Mouse (Mus musculus): ENCODE measurements around the gene Gm10639.
"Not testable (repeated sequence)": the region's sequence is repeated elsewhere in the genome, so short reads cannot be mapped to it uniquely, and the experiment has no call there.

The Gm10639 gene

DNA sequence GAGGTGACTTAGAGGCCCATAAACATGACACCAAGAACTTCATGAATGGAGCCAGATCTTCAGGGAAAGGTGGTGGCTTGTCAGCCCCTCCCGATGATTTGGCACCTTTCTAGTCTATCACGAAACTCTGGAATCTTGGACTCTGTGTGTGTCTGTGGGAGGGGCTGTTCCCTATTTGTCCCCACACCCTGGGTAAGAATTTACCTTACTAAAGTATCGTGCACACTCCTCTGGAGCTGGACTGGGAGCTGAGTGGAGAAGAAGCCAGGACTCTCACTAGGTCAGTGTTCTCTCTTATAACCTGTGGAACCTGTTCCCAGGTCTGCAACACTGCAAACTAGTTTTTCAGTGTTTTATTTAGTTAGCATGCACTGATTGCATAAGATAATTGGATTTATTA is at the start of gene Gm10639:
Gene Gm10639 (plus strand): TSS at position 201 of the 400 bp plus-strand sequence.
- not testable (repeated sequence) for DNase-seq (ENCODE audit: low read depth)

DNA sequence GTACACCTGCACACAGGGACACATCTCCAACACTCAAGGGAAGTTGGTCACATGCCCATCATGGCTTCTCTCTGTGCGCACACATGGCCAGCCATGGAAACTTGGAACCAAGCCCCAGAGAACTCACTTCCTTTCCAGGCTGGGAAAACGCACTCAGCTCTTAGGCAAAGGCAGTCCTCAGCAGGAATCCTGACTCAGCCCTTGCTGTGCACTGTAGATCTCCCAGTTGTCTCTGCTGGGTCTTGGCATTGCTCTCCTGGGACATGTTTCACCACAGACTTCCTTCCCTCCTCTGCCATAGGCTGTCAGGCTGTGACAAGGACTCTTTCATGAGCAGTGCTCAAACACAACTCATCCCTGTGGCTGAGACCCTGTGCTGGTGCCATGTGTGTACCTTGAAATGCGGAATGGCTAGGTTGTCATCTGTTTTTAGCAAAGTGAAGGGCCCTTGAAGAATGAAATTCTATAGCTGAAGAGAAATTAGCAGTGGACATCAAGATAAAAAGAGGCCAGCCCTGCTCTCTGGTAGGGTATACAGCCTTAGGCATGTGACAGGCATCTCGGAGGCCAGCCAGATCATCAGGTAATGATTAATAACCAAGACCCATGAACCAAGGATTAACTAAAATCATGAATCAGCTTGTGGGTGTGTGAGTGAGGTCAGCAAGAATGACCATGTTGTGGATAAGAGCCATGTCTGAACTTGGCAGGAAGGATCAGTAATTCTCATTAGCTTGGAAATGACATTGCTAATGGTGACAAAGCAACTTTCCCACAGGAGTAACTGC is 33.8 kb upstream of the Gm10639 start:
- DNase-seq (ENCODE audit: low read depth) = not testable (repeated sequence)

DNA sequence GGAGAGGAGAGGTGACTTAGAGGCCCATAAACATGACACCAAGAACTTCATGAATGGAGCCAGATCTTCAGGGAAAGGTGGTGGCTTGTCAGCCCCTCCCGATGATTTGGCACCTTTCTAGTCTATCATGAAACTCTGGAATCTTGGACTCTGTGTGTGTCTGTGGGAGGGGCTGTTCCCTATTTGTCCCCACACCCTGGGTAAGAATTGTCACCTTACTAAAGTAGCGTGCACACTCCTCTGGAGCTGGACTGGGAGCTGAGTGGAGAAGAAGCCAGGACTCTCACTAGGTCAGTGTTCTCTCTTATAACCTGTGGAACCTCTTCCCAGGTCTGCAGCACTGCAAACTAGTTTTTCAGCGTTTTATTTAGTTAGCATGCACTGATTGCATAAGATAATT is 32.8 kb upstream of the Gm10639 start, which contains the start of gene Gm3776:
Gene Gm3776 (plus strand): TSS at position 216 of the 400 bp plus-strand sequence.
- not testable (repeated sequence) for DNase-seq (ENCODE audit: low read depth)

DNA sequence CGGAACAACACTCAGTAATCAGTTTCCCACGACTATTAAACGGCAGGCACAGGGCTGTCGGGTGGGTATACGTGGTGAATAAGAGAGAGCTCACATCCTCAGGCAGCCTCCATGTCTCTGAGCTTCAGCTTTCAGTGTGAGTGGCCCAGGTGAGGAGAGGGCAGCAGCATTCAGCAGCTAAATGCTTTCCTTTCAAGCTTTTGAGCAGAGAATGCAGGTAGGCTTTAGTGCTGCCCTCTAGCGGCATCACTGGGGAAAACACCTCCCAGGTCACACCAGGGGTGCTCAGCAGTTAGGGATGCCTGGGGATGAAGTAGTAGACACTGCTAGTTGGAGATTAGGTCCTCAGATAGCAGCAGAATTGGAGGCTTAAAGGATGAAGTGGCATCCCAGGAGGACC is 30.0 kb upstream of the Gm10639 start:
- DNase-seq (ENCODE audit: low read depth) = not testable (repeated sequence)

DNA sequence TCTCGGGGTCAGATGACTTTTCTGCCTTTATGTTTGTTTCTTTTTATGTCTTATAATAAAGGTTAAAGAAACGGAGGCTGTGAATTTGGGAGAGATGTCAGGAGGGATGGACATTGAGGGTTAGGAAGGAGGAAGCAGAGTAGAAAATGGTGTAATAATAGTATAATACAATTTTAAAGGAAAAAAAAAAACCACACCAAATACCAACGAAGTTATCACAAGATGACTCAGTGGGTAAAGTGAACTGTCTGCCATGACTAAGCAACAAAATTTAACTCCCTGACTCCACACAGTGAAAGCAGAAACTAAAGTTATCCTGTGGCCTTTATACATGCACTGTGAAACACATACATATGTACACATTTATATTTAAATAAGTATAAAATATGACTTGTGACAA is 18.8 kb upstream of the Gm10639 start:
- DNase-seq (ENCODE audit: low read depth) = not testable (repeated sequence)

DNA sequence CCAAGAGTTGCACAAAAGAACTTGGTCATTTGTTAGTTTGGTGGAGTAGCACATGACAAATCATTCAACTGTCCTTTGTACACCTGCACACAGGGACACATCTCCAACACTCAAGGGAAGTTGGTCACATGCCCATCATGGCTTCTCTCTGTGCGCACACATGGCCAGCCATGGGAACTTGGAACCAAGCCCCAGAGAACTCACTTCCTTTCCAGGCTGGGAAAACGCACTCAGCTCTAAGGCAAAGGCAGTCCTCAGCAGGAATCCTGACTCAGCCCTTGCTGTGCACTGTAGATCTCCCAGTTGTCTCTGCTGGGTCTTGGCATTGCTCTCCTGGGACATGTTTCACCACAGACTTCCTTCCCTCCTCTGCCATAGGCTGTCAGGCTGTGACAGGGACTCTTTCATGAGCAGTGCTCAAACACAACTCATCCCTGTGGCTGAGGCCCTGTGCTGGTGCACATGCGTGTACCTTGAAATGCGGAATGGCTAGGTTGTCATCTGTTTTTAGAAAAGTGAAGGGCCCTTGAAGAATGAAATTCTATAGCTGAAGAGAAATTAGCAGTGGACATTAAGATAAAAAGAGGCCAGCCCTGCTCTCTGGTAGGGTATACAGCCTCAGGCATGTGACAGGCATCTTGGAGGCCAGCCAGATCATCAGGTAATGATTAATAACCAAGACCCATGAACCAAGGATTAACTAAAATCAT is 7.6 kb upstream of the Gm10639 start:
- not testable (repeated sequence) for DNase-seq (ENCODE audit: low read depth)

DNA sequence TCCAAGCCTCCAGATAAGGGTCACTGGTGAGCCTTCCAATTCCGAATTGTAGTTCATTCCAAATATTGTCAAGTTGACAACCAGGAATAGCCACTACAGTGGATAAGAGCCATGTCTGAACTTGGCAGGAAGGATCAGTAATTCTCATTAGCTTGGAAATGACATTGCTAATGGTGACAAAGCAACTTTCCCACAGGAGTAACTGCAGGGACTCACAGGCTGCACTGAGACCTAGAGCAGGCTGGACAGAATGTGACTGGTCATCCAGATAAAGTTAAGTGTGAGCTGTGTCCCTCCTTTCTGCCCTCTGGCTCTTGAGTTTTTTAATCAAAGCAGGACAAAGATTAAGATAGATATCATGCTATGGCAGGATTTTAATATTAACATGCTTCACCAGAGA is 660 bp upstream of the Gm10639 start:
- not testable (repeated sequence) for DNase-seq (ENCODE audit: low read depth)

DNA sequence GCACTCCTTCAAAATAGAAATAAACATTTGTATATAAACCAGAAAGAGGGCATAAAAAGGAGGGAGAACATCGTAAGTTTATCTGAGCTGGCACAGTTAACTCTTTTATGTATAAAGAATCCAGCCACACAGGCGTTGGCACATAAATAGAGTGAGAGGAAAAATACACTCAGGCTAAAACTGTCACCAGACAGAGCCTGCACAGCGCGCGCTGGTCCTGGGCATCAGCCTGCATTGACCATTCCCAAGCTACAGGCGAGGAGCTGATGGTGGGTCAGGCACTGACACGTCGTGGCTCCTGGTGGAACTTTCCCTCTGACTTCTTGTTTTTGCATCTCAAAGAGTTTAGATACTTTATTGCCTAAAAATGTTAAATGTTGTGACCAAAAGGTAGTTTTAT is 2.7 kb downstream of the Gm10639 start:
- not testable (repeated sequence) for DNase-seq (ENCODE audit: low read depth)

DNA sequence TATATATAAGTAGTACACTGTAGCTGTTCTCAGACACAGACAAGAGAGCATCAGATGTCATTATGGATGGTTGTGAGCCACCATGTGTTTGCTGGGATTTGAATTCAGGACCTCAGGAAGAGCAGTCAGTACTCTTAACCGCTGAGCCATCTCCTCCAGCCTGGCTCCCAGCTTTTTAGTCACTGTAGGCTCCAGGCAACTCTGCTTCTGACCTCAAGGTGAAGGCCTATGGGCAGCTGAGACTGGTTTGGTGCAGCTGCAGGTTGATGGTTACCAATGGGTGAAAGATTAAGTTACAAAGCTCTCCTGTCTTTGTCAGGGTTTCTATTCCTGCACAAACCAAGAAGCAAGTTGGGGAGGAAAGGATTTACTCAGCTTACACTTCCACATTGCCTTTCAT is 4.0 kb downstream of the Gm10639 start:
- not testable (repeated sequence) for DNase-seq (ENCODE audit: low read depth)

DNA sequence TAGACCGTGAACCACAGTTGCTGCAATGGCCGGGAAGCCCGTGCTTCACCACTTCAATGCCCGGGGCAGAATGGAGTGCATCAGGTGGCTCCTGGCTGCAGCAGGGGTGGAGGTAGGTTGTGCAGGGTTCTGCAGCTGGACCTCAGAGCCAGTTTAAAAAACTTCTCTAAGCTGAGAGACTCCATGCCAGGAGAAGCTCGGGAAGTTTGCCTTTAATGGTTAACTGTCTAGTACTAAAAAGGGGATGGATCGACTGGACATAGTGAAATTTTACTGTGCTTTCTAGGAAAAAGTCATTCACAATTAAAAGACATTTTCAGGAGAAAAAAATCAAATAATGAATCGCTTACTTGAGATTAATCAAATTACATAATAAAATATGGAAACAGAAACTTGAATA is 5.1 kb downstream of the Gm10639 start:
- DNase-seq (ENCODE audit: low read depth) = not testable (repeated sequence)

DNA sequence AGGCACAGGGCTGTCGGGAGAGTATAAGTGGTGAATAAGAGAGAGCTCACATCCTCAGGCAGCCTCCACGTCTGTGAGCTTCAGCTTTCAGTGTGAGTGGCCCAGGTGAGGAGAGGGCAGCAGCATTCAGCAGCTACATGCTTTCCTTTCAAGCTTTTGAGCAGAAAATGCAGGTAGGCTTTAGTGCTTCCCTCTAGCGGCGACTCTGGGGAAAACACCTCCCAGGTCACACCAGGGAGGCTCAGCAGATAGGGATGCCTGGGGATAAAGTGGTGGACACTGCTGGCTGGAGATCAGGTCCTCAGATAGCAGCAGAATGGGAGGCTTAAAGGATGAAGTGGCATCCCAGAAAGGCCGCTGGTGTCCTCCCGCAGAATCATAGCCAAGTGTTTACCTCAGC is 6.4 kb downstream of the Gm10639 start:
- peak; percentile 65 for DNase-seq (ENCODE audit: low read depth)

DNA sequence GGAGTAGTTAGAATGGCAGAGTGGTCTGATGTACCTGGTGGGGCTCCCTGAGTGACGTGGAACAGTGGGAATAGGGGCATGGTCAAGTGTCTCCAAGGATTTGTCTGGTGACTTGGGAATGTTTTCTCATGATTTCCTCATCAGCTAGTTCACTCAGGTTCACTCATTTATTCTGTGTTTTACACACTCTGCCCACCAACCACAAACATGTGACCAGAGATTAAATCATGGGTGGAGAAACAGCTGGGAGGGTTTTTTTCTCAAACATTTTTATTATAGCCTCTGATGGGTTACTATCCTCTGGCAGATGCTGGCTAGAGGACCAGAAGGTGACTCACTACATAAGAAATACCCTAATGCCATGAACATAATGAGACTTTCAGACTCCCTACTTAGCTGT is 8.5 kb downstream of the Gm10639 start:
- no peak for DNase-seq (ENCODE audit: low read depth)

DNA sequence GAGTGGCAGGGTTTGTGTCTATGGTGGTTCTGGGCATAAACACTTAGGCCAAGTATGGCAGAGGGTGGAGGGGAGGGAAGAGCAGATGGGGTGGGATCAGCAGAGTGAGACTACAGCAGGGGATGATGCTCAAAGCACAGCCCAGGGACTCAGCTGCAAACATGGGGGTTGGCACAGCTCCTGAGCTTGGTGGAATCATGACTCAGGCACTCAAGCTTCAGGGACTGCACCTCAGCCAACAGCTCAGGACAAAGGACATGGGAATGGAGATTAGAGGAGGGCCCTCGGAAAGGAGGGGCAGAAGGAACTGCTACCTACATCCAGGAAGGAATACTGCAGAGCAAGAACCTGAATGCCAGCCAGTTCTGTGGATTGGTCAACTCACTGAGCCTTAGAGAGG is 9.4 kb downstream of the Gm10639 start:
- not testable (repeated sequence) for DNase-seq (ENCODE audit: low read depth)

DNA sequence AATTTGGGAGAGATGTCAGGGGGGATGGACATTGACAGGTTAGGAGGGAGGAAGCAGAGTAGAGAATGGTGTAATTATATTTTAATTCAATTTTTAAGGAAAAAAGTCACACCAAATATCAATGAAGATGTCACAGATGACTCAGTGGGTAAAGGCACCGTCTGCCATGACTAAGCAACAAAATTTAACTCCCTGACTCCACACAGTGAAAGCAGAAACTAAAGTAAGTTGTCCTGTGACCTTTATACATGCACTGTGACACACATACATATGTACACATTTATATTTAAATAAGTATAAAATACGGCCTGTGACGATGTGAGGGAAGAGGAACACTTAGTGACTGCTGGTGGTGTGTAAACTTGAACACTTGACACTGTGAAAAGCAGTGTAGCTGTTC is 18.4 kb downstream of the Gm10639 start:
- not testable (repeated sequence) for DNase-seq (ENCODE audit: low read depth)

DNA sequence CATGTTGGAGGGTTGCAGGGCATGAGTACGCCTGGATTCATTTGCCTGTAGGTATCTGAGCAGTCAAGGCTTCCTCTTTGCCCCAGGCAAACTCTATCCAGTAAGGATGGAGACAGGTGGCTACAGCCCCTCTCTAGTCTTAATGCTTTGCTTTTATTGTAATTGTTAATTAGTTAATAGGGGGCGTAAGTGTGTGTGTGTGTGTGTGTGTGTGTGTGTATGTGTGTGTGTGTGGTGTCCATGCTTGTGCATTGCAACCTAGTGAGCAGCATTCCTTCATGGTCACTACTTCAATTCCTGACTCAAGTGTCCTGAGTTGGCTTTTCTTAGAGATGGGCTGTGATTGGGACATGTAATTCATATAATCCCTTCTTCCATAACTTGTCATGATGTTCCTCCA is 25.0 kb downstream of the Gm10639 start, which contains the start of gene Omt2a:
Gene Omt2a (minus strand): TSS at position 101 of the 400 bp plus-strand sequence.
- no peak for DNase-seq (ENCODE audit: low read depth)

DNA sequence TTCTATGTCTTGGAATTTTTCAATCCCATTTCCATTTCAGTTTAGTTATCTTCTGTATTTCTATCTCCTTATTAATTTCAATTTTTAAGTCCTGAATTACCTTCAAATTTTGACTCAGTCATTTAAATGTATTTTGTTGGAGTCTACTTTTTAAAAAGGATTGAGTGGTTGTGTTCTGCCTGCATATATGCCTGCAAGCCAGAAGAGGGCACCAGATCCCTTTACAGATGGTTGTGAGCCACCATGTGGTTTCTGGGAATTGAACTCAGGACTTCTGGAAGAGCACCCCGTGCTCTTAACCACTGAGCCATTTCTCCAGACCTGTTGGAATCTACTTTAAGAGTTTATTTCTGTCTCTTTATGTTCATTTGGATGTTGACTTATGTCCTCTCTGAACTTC is 29.8 kb downstream of the Gm10639 start:
- peak; percentile 30 for DNase-seq (ENCODE audit: low read depth)

DNA sequence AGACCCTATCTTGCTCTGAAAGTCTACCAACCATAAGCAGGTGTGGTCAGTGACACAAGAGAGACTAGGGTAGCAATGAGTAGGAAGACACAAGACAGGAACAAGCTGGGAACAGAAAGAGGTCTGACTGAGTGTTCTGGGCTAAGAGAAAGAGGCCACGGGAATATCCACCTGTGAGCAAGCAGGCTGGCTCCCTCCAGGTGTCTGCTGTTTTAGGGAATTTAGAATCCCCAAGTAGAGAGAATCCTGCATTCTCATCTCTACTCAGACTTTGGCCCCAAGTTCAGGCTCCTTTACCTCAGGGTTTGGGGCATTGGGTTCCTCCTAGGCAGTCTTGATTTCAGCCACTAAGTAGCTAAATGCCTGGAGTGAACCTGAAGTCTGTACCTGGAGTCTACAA is 37.6 kb downstream of the Gm10639 start, which contains the start of gene Omt2b:
Gene Omt2b (plus strand): TSS at position 301 of the 400 bp plus-strand sequence.
- DNase-seq (ENCODE audit: low read depth) = not testable (repeated sequence)

DNA sequence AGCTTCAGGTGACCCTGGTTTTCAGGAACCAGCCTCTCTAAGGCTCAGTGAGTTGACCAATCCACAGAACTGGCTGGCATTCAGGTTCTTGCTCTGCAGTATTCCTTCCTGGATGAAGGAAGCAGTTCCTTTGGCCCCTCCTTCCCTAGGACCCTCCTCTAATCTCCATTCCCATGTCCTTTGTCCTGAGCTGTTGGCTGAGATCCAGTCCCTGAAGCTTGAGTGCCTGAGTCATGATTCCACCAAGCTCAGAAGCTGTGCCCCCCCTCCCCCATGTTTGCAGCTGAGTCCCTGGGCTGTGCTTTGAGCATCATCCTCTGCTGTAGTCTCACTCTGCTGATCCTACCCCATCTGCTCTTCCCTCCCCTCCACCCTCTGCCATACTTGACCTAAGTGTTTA is 47.3 kb downstream of the Gm10639 start:
- DNase-seq (ENCODE audit: low read depth) = not testable (repeated sequence)

DNA sequence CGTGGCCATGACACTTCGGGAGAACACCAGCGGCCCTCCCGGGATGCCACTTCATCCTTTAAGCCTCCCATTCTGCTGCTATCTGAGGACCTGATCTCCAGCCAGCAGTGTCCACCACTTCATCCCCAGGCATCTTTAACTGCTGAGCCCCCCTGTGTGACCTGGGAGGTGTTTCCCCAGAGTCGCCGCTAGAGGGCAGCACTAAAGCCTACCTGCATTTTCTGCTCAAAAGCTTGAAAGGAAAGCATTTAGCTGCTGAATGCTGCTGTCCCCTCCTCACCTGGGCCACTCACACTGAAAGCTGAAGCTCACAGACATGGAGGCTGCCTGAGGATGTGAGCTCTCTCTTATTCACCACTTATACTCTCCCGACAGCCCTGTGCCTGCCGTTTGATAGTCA is 50.6 kb downstream of the Gm10639 start:
- DNase-seq (ENCODE audit: low read depth) = peak; percentile 63

DNA sequence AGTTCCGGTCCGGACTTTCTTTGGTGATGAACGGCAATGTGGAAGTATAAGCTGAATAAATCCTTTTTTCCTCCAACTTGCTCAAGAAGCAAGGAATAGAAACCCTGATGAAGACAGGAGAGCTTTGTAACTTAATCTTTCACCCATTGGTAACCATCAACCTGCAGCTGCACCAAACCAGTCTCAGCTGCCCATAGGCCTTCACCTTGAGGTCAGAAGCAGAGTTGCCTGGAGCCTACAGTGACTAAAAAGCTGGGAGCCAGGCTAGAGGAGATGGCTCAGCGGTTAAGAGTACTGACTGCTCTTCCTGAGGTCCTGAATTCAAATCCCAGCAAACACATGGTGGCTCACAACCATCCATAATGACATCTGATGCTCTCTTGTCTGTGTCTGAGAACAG is 52.8 kb downstream of the Gm10639 start:
- DNase-seq (ENCODE audit: low read depth) = not testable (repeated sequence)

DNA sequence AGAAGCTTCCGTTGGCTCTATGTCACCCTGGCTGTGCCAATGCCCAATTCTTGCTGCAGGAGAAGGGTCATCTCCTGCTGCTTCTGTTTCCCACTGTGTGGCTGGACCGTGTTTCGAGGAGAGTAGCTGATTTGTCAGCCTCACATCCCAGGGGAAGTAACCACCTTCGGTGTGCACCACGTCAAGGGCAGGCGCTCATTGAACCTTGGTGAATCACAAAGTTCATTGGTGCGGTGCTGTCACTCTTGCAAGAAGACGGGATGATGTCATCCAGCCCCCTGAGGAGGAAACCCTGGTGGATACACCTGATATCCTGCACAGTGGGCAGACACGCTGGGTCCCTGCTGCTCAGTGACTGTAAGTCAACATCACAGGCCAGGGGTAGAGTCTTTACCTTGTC is 53.3 kb downstream of the Gm10639 start:
- not testable (repeated sequence) for DNase-seq (ENCODE audit: low read depth)

DNA sequence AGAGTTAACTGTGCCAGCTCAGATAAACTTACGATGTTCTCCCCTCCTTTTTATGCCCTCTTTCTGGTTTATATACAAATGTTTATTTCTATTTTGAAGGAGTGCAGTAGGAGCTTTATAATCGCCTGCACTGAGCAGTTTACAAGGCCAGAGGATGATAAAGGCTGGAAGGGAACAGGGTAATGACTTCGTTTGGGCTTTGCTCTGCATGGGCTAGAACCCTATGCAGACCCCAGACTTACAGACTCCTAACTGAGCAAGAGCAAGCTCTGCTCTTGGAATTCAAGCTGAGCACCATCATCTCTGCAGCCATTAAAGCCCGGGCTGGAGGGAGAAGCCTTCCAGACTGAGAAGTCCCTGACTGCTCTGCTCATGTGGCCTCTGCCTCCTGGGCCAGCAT is 55.5 kb downstream of the Gm10639 start:
- not testable (repeated sequence) for DNase-seq (ENCODE audit: low read depth)

DNA sequence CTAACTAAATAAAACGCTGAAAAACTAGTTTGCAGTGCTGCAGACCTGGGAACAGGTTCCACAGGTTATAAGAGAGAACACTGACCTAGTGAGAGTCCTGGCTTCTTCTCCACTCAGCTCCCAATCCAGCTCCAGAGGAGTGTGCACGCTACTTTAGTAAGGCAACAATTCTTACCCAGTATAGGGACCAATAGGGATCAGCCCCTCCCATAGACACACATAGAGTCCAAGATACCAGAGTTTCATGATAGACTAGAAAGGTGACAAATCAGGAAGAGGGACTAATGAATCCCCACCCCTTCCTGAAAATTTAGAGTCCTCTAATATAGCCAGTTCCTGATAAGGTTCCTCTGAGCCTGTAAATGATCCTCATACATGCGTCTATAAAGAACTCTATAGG is 57.3 kb downstream of the Gm10639 start:
- DNase-seq (ENCODE audit: low read depth) = no peak

Measured in induced T-regulatory cell, adult 2 months (primary cell).